In genomic region chr11:90355270-90355681, GRCm38 (mm10) we compare ENCODE assay signal across 8 mouse cellular contexts. TPM values are rescaled to one million over a fixed set of nuclear protein-coding genes. Genes with fewer than 3 reads are reported as not detected.
DNase-seq lines count a peak whose midpoint lies in the region; ATAC-seq and TF ChIP-seq lines count a peak whose summit lies in the region.

No protein-coding gene starts in this region.

- intact Hi-C loops in left cerebral cortex, adult 2 months (cut with DNase I): no loop called here

- no peaks in the 10 kb centered on the region for H3K27me3 ChIP-seq in limb, embryonic 15.5 days
- no peaks in the 10 kb centered on the region for H3K27me3 ChIP-seq in stomach, embryonic 16.5 days (ENCODE audit: control insufficient read depth, insufficient read depth, low read length)

- H3K27ac ChIP-seq in left cerebral cortex, adult 2 months: peak overlapping the region; percentile 28
- peak overlapping the region; percentile 33; the same call in 1 of the 2 replicates for H3K27ac ChIP-seq in limb, embryonic 15.5 days
- H3K27ac ChIP-seq in stomach, embryonic 16.5 days (ENCODE audit: low read length): peak overlapping the region; percentile 29; the same call in 1 of the 2 replicates

- no peak for TF ChIP-seq CTCF in left cerebral cortex, adult 2 months (IDR thresholded peaks at IDR 0.05)

- H3K4me1 ChIP-seq in limb, embryonic 15.5 days: peaks cover 35% of the 10 kb centered on the region
- H3K4me1 ChIP-seq in stomach, embryonic 16.5 days (ENCODE audit: control insufficient read depth, insufficient read depth, low read length): peaks cover 30% of the 10 kb centered on the region

- H3K9me3 ChIP-seq in limb, embryonic 15.5 days: no peaks in the 10 kb centered on the region
- no peaks in the 10 kb centered on the region for H3K9me3 ChIP-seq in stomach, embryonic 16.5 days (replicated peaks; ENCODE audit: control insufficient read depth, low read length)

- ATAC-seq in limb, embryonic 15.5 days (ENCODE audit: insufficient number of reproducible peaks, low FRiP score, low TSS enrichment, low read depth): peak; percentile 12; the same call in 1 of the 2 replicates
- peak; percentile 34; the same call in 1 of the 2 replicates for ATAC-seq in stomach, embryonic 16.5 days (ENCODE audit: insufficient read depth, low FRiP score)

- H3K4me2 ChIP-seq in limb, embryonic 15.5 days: no peak overlapping the region
- no peak overlapping the region for H3K4me2 ChIP-seq in stomach, embryonic 16.5 days (ENCODE audit: low read depth, low read length)

- no peak for DNase-seq in left cerebral cortex, adult 2 months (ENCODE audit: extremely low spot score in 1 of 2, low spot score in 2 of 2)
- DNase-seq in left cerebral cortex, adult 8-10 months (ENCODE audit: low spot score in 2 of 2): no peak
- DNase-seq in cerebellum, adult 18-20 months: peak; percentile 64 to 71
- peak; percentile 91 to 93 for DNase-seq in heart, adult 9 months (ENCODE audit: low spot score in 2 of 2)
- no peak for DNase-seq in left cerebral cortex, adult 18-20 months (ENCODE audit: low spot score in 2 of 2)
- DNase-seq in spleen, postnatal 14 days (ENCODE audit: low spot score in 2 of 2): no peak

- H3K36me3 ChIP-seq in limb, embryonic 15.5 days: no peaks in the 10 kb centered on the region
- H3K36me3 ChIP-seq in stomach, embryonic 16.5 days (ENCODE audit: control insufficient read depth, insufficient read depth, low read length): no peaks in the 10 kb centered on the region

- no peak overlapping the region for H3K9ac ChIP-seq in limb, embryonic 15.5 days
- H3K9ac ChIP-seq in stomach, embryonic 16.5 days (ENCODE audit: low read length): no peak overlapping the region

- 28% methylated on average over 7 of the region's 7 CpGs for WGBS in limb, embryonic 15.5 days
- WGBS in stomach, embryonic 16.5 days: 27% methylated on average over 7 of the region's 7 CpGs

- H3K4me3 ChIP-seq in left cerebral cortex, adult 2 months: no peak overlapping the region
- H3K4me3 ChIP-seq in limb, embryonic 15.5 days: no peak overlapping the region
- no peak overlapping the region for H3K4me3 ChIP-seq in stomach, embryonic 16.5 days (replicated peaks; ENCODE audit: low read length)

RNA-seq across cellular contexts. Expression of gene Hlf, which starts 35.4 kb away (rescaled TPM):
- 100 to 1,000 TPM; 138 to 143 TPM for total RNA-seq in left cerebral cortex, adult 2 months (2021)
- 100 to 1,000 TPM; 132 to 146 (median 139) TPM for total RNA-seq in left cerebral cortex, adult 8-10 months (2022)
- polyA plus RNA-seq in limb, embryonic 15.5 days (2015; fragmentation: Nextera tagmentation; extraction: Ambion mirVana): 2.6 and 3.1 TPM in 2 replicates
- polyA plus RNA-seq in stomach, embryonic 16.5 days (2015; fragmentation: Nextera tagmentation; extraction: Ambion mirVana): 2.2 and 2.3 TPM in 2 replicates
- 100 to 1,000 TPM; 124 to 142 TPM for total RNA-seq in left cerebral cortex, adult 18-20 months (2021)

Comparison
In these comparisons a context has a peak if more than half of its experiments do, and no peak if none do; other contexts are left out.
1. DNase-seq: peak in cerebellum, adult 18-20 months (2 of 2) and heart, adult 9 months (2 of 2); none in left cerebral cortex, adult 2 months (0 of 2), left cerebral cortex, adult 8-10 months (0 of 2), left cerebral cortex, adult 18-20 months (0 of 2) and spleen, postnatal 14 days (0 of 2).
2. Peak in every context shown above with its lines, with median percentiles within 50 percentile points of each other: H3K27ac ChIP-seq.